Mouse (Mus musculus) CH12.LX (cell line): ENCODE results near the gene Clec2l.
A peak's percentile ranks its signal among the peaks of the same experiment; 100 is the strongest.

Source experiments
- CTCF ChIP-seq, 2 experiments: IDR thresholded peaks in 1 of 2; conservative IDR thresholded peaks in 1 of 2; 2 replicates each; pipeline ENCODE4 v1.5.1; 2011 to 2012; ENCODE audit warnings: low read depth in 2 of 2, low read length in 2 of 2, improper control_type of control experiment in 1 of 2, inconsistent platforms in 1 of 2, mild to moderate bottlenecking in 1 of 2, moderate library complexity in 1 of 2
- EP300 ChIP-seq: IDR thresholded peaks from 2 replicates; pipeline ENCODE4 v1.6.1; 2011; ENCODE audit warnings: low read length, improper control_type of control experiment
- HCFC1 ChIP-seq: IDR thresholded peaks from 2 replicates; pipeline ENCODE4 v1.6.1; 2012; ENCODE audit warnings: low read depth, mild to moderate bottlenecking, inconsistent platforms, low read length, improper control_type of control experiment
- JUND ChIP-seq: conservative IDR thresholded peaks from 2 replicates; pipeline ENCODE4 v1.6.1; 2011; ENCODE audit warnings: low read depth, low read length, improper control_type of control experiment
- MAX ChIP-seq: IDR thresholded peaks from 2 replicates; pipeline ENCODE4 v1.6.1; 2011; ENCODE audit warnings: low read length, improper control_type of control experiment
- MAZ ChIP-seq: IDR thresholded peaks from 2 replicates; pipeline ENCODE4 v1.6.1; 2012; ENCODE audit warnings: low read depth, mild to moderate bottlenecking, inconsistent platforms, low read length, improper control_type of control experiment, moderate library complexity
- MEF2A ChIP-seq: IDR thresholded peaks from 2 replicates; pipeline ENCODE4 v1.6.1; 2014; ENCODE audit warnings: low read depth, mild to moderate bottlenecking, inconsistent platforms, low read length, improper control_type of control experiment, borderline replicate concordance
- NRF1 ChIP-seq: IDR thresholded peaks from 2 replicates; pipeline ENCODE4 v1.6.1; 2014; ENCODE audit warnings: low read depth, mild to moderate bottlenecking, inconsistent platforms, low read length, improper control_type of control experiment, moderate library complexity
- SIN3A ChIP-seq: IDR thresholded peaks from 2 replicates; pipeline ENCODE4 v1.6.1; 2012; ENCODE audit warnings: low read length, improper control_type of control experiment, inconsistent platforms
- SMC3 ChIP-seq: IDR thresholded peaks from 2 replicates; pipeline ENCODE4 v1.6.1; 2011; ENCODE audit warnings: low read depth, low read length, improper control_type of control experiment
- TBP ChIP-seq: conservative IDR thresholded peaks from 2 replicates; pipeline ENCODE4 v1.6.1; 2011; ENCODE audit warnings: low read depth, low read length, improper control_type of control experiment
- USF1 ChIP-seq: IDR thresholded peaks from 2 replicates; pipeline ENCODE4 v1.6.1; 2014; ENCODE audit warnings: low read depth, mild to moderate bottlenecking, inconsistent platforms, low read length, improper control_type of control experiment

DNA sequence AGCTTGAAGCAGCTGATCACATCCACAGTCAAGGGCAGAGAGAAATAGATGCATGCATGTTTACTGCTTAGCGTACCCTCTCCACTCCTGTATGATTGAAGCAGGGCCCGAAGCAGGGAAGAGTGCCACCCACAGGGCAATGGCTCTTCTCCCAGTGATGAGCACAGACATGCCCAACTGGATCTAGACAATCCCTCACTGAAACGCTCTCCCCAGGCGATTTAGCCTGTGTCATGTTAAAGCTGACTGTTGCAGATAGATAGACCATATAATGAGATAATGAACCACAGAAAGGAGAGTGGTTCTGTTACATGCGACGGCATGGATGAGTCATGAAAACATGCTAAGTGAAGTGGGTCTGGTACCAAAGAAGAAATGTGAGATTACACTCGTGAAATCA lies 8.4 kb downstream of the Clec2l start:
- TF ChIP-seq SIN3A (no peak), MAX (no peak), HCFC1 (no peak), NRF1 (no peak), SMC3 (no peak), JUND (no peak), MAZ (no peak), EP300 (no peak), TBP (no peak), USF1 (no peak), MEF2A (no peak), CTCF (conservative IDR thresholded peaks at IDR 0.05 in 1 of 2, IDR thresholded peaks at IDR 0.05 in 1 of 2; ENCODE audit: low read depth in 2 of 2, low read length in 2 of 2) (0 out of 4 replicates have a peak, but pooled peaks of 1 of the 2 experiments have one; percentile 1)
